Mouse (Mus musculus) adrenal gland (tissue): ENCODE results near the gene Tmem139.

Experiments used
- intact Hi-C: fragments of 180-260 bp; cut with DNase I; formaldehyde crosslinking; loops from one replicate; pipeline ENCODE4 v1.15.1; 2025
- long read RNA-seq, 2 experiments: library from polyadenylated mRNA; unstranded; transcript quantifications; one replicate each; pipeline ENCODE4 v2.0.0; 2020; ENCODE audit warnings: borderline replicate concordance in 1 of 2; ENCODE audit not compliant: insufficient replicate concordance in 1 of 2

Gene Tmem139
- long read RNA-seq, experiment 1, partial matches to known transcripts: 1 of 2 reads
- long read RNA-seq, experiment 1, other reads (novel, unspliced or antisense): 1 of 2 reads
- long read RNA-seq, experiment 2: 0 reads

DNA sequence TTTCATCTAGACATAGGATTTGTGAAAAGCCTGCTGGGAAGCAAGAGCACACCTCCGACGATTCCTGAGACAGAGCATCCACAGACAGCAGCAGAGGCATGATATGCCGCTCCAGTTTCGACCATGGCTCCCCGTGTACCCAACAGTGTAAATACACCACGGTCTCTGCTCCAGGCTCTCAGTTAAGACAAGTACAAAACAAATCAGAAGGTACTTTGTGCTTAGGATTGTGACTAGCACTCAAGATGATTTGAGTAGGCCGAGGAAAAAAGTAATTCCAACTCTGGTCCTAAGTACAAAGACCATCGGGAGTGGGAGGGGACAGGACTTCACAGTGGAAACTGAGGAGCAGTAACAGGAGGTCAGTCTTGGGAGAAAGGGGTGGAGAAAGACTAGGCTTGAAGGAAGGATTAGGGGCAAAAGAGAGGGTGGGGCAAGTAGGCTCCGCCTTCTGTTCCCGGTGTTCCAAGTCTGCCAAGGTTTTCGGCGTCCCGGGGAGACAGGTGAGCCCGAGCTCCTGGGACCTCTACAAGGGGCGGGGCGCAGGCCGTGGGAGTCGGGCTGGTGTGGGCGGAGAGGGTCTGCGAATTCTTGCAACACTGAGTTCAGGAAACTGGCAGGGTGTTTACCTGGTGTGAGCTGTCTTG, at the start of gene Tmem139:
Gene Tmem139 (plus strand): TSS at position 447 of the 647 bp plus-strand sequence.
- intact Hi-C loops: loop anchor here (10.0 kb wide), 2 partner anchors 113 to 323 kb away; partner anchors contain the start of gene Epha1

DNA sequence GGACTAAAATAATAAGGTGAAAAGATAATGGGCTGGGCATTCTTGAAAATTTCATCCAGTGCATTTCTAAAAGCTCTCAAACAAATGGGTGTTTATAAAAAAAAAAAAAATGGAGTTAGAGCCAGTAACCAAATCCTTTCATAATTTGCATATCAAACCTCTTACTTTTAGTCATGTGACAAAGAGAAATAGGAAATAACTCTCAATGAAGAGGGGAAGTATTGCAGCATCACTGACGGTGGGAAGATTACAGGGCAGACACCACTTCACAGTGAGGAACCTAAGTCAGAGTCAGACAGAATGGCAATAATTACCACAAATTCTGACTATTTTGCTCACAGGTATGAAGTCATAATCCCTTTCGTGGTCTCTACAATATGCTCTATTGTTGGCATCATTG, 46.7 kb upstream of the Tmem139 start, which contains the start of gene Tas2r144:
Gene Tas2r144 (plus strand): TSS at position 301 of the 400 bp plus-strand sequence.
- intact Hi-C loops: no loop called here

DNA sequence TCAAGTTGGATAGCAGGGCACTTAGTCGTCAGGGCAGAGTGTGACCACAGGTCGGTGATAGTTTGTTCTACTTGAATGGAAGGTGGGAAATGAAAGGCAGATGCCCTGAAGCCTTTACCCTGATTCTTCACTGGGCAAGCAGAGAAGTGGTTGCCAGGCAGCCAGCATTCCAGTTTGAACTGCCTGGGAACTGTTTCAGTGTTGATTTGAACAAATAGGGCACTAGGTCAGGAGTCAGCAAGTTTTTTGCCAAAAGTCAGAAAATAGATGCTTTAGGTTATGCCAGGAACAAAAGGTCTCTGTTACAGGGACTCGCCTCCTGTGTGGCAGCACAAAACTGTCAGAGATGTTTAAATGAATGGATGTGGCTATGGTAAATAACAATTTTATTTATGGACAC, 39.5 kb upstream of the Tmem139 start:
- intact Hi-C loops: no loop called here

DNA sequence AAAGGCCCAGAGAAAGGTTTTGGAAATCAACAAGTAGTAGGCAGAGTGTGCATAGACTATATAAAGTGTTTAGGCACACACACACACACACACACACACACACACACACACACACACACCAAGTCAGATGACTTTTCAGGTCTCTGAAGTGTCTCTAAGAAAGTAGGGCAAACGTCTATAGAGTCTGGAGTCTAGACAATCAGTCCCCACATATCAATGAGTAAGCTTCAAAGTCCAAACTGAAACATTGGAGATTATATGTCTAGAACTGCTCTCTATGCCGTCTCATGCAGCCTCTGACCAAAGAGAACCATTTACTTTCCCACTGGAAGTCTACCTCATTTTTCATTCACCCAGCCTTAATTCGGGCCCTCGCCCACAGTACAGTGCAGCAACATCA, 36.7 kb upstream of the Tmem139 start:
- intact Hi-C loops: loop anchor here (5.0 kb wide), 1 partner anchor 102 kb away; no protein-coding TSS in a partner anchor

DNA sequence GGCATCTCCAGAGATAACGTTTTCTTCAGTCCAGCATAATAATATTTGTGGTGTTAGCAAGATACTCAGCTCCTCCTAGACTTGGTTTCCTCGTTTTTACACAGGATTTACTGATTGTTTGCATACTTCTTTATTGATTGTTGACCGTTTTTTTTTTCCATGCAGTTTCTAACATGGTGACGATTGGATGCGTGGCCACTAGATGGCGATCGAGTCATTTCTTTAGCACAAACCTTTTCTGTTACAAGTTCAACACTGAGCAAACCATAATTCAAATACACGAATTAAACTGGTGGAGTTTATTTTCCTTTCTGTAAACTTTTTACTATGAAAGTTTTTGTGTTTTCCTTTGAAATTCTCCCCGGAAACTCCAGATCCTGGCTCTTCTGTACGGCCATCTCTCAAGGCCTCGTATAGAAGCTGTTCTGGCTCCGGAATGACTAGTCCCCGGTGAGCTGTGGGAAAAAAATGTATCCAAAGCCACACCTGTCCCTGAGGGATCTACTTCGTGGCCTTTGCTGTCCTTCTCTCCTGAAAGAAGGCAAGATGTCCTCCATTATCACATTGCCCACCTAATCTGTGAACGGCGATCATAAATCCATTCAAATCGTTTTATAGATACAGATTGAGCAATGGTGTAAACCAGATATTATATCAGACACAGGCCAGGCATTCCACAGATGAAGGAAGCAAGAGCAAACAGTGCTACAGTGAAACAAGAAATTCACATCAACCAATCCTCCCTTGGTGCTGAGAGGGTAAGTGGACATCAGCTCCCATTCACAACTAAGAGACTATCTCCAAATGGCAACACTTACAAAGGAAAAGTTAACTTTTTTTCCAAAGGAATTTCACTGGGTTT, 34.3 kb upstream of the Tmem139 start:
- intact Hi-C loops: loop anchor here (1.0 to 5.0 kb wide), 3 partner anchors 37 to 356 kb away; partner anchors contain the start of gene Casp2

DNA sequence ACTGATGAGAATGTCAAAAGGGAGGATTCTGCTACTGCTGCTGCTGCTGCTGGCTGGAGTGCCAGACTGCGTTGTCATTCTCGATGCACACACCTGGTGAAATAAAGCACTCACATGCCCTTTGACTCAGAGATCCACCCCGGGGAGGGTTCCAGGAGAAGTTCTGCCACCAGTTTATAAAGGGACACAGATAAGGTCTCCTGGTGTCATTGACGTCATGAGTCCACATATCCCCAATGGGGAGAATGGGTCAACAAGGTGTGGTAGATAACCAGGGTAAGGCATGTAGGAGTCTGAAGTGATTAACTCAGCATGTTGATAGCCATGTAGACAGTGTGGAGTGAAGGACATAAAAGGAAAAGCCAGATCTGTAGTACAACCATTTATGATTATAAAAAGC, 32.2 kb upstream of the Tmem139 start:
- intact Hi-C loops: loop anchor here (5.0 kb wide), 1 partner anchor 98 kb away; no protein-coding TSS in a partner anchor

DNA sequence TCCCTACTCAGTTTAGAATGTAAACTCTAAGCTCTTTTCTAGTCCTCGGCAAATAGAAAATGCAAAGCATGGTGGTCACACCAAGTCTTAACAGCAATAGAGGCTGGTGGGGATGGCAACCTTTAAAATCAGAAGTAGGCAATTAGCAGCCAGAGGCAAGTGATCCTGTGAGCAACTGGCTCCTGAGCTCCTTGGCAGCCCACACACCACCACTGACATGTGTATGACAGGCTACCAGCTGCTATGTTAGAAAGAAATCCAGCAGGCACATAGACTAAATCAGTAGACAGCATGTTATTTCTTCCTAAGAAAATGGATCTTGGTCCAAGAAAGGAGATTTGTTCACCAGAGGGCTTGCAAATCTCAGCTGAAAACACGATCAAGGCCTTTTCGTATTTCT, 30.6 kb upstream of the Tmem139 start:
- intact Hi-C loops: no loop called here

DNA sequence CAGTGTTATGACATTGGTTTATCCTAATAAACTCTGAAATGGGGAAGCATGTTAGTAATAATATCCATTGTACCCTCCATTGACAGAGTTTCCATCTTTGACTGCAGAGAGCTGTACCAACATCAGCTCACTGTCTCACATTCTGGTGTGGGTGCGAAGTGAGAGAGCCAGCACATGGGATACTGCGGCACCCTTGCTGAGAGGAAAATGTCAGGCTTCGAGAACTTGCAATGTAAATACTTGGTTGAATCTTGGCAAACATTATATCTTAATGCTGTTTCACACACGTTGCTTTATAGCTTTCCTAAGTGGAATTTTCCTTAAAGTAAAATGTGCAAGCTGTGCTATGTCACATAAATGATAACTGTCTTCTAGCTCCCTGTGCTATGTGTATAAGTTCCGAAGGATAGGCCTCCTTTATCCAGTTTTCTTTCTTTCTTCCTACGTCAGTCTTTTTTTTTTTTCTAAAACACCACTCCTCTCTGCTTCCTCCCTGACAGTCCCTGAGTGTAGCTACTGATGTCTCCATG, 24.4 kb upstream of the Tmem139 start:
- intact Hi-C loops: no loop called here

DNA sequence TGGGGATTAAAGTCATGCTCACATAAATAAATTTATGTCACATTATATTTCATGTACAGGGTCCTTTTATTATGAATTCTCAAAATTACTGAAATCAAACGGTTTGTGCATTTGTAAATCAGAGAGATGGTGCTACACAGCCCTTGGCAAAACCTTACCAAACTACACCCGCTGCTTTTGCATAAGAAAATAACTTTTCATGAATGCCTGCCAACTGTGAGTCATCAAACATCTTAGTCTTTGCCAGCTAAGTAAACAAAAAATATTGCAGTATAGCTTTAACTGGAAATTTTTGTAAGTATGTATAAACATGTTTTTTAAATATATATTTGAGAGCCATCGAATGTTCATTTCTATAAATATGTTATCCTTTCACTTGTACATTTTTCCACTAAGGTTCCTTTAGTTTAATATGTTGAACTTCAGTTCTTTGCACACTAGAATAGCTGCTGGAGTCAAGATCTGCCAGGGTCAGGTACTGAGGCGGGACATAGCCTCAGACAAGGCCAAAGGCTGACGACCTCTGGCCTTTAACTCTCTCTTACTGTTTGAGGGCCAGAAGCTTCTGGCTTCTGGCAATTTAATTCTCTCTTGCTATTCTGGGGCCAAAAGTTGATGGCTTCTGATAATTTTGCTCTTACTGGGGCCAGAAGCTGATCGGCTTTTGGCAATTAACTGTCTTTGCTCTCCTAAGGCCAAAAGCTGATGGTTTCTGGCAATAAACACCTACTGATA, 20.3 kb upstream of the Tmem139 start:
- intact Hi-C loops: no loop called here

DNA sequence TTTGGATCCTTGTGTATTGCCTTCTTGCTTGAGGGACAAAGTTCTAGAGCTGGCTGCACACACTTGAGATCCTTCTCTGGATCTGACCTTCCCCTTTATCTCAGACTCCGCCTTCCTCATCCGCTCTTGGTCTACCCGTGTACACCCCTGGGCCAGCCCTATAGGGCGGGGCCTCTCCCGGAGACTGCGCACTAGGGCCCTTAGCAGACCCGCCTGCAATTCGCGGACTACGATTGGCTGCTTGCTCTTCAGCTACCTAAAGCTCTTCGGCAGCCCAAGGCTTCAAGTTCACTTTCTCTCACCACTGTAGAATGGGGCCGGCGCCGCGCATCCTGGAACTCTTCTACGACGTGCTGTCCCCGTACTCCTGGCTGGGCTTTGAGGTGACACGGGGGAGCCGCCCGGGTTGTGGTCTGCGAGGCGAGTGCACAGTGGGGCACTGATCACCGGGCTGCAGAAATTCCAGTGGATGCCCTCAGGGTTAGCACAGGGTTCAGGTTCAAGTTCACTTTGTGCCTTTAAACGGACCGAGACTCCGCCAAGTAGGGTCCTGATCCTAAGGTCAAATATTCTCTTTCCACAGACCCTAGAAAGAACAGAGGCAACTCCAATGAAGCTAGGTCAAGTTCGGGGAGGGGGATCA, 15.9 kb upstream of the Tmem139 start, which contains the start of gene Gstk1:
Gene Gstk1 (plus strand): TSS at position 225 of the 643 bp plus-strand sequence.
- intact Hi-C loops: no loop called here

DNA sequence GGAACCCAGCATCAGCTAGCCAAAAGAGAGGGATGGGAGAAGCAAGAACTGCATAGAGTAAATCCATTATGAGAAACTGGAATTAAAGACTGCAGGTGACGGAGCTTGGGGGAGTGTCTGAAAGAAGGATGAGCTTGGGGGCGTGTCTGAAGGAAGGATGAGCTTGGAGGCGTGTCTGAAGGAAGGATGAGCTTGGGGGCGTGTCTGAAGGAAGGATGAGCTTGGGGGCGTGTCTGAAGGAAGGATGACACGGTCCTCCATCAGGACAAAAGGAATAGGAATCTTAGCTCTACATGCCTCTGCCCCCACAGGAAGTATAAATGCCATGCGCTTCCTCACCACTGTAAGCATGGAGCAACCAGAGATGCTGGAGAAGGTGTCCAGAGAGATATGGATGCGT, 14.6 kb upstream of the Tmem139 start:
- intact Hi-C loops: no loop called here

DNA sequence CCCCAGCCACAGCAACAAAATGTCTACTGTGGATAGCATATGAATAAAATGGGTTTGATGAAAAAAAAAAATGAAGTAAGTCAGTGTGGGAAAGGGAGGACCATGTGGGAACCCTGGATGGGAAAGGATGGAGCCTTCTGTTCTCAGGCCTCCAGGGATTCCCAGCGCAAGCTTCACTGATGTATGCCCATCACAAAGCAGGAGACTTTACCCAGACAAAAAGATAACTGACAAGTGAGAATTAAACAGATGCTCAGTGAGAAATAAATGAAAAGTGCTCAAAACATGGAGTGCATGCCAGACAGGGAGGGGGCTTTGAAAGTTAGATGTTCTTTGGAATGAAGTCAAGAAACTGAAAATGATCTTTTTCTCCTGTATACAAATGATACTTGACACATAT, 13.8 kb upstream of the Tmem139 start:
- intact Hi-C loops: no loop called here

DNA sequence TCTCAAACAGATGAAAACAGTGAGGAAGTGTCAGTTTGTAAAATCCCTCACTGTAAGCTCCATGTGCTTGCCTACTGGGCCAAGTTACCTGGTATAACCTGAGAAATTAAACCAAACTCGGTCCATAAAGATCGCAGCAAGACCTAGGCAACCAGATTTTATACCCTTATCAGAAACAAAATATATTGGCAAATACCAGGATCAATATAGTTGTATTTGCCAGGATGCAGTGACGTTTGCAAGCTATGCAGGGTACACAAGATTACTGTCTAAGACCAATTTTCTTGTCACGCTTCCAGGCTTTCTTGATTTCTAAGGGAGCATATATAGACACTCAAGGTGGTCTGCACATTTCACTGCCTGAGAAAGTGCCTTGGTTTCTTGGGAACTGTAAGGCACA, 10.0 kb upstream of the Tmem139 start:
- intact Hi-C loops: no loop called here

DNA sequence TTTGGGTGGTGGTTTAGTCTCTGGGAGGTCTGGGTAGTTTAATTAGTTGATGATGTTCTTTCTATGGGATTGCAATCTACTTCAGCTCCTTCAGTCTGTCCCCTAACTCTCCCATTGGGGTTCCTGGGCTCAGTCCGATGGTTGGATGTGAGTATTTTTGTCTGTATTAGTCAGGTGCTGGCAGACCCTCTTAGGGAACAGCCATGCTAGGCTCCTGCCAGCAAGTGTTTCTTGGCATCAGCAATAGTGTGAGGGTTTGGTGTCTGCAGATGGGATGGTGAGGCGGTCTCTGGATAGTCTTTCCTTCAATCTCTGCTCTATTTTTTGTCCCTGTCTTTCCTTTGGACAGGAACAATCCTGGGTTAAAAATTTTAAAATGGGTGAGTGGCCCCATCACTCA, 8.7 kb upstream of the Tmem139 start:
- intact Hi-C loops: no loop called here

DNA sequence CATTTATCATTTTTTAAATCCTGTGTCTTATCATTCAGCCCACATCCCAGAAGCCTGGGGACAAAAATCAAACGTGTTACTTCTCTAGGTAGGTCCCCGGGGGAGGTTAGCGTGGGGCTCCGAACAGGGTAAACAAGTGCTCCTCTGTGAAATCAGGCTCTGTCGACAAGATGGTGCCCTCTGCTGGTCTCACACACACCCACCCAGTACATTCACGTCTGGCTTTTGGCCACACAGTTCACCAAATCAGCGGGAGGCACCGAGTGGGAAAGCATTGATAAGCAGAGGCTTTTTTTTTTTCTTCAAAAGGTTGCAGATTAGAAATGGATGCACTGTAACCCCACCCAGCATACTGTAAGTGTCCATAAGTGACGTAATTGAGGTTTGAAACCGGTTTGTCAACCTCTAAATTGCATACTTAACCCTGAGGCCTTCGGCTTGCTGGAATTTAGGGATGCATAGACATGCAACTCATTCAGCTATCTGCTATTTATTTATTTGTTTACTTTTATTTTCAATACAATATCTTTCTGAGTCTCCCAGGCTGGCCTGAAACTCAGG, 4.4 kb upstream of the Tmem139 start:
- intact Hi-C loops: no loop called here

DNA sequence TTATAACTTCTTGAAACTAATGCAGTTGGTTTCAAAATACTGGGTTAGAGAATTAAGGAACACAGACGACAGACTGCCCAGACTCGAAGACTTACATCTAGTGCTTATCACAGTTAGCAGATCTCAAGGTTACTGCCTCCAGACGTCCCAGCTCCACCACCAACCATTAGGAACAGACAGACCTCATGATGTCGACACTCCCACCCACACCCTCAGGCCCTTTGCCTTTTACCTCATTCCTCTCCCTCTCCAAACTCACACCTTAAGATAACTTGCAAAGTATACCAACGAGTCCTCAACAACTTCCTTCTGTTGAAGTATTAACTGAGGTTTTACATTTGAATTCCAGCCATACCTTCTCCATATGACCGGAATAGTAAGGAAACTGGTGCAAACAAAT, 1.3 kb upstream of the Tmem139 start:
- intact Hi-C loops: loop anchor here (10.0 kb wide), 2 partner anchors 114 to 324 kb away; partner anchors contain the start of gene Epha1

DNA sequence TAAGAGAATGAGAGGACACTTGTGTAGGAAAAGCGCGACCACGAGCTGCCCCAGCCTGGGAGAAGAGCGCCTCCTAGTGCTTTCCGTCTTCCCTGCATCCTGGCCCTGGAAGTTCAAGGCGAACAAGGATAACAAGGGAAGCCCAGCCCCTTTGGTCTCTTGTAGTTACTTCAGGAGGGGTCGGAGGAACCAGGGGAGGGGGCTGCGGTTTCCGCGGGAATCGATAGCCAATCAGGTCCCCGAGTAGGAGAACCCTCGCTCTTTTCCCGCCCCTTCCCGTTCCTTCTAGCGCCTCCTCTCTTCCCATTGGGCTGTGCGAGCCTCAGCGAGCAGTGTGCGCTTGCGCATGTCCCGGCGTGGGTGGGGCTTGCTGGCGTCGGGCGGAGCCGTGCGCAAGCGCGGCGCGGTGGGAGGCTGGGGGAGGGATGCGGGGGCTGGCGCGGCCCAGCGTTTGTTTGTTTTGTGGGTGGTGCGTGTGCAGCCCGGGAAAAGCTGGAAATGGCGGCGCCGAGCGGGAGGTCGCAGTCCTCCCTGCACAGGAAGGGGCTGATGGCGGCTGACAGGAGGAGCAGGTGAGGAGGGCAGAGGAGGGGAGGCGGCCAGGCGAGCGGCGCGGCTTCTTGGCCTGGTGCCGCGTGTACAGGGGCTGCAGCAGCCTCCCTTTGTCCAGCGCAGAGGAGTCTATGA, 3.0 kb downstream of the Tmem139 start, which contains the start of gene Casp2:
Gene Casp2 (plus strand): TSS at position 360 of the 687 bp plus-strand sequence.
- intact Hi-C loops: loop anchor here (2.0 to 10.0 kb wide), 3 partner anchors 38 to 320 kb away; partner anchors contain the start of gene Epha1

DNA sequence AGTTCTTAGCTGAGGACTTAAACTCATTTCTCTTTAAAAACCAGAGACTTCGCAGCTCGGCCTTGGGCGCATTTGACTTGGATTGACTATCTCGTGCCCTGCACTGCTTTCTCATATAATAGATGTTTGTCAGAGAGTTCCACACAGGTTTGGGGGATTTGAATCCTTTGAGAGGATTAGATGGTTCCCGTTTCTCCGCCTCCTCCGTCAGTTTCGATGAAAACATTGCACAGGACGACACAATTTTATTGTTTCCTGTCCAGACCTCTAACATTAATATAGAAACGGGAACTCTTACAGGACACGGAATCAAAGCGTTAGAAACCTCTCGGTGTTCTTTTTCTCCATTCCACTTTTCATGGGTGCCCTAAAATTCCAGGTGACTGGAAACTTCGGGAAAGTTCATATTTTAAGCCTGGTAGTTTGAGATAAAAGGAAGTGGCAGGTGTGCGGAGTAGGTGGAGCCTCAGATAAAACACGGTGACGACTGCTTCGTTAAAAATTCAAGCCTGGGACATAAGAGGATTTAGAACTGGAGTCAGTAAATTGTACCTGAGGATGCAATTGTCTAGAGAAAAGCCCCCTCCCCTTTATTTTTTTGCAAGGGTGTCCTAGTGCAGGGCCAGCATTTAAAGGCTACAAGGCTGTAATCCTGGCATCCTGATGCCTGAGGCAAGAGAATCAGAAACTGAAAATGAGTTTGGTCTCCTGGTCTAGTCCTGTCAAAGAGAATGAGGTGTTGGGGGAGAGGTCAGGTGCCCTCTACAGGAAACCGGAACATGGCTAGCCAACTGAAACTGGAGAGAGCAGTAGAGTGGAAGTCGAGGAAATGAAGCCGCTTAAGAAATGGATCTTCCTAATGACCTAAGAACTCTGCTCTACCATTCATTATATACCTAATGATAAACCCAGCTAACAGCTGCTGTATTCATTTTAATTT, 3.9 kb downstream of the Tmem139 start:
- intact Hi-C loops: loop anchor here (2.0 to 10.0 kb wide), 3 partner anchors 39 to 319 kb away; partner anchors contain the start of gene Epha1
